Mouse (Mus musculus): ENCODE data around the gene Fthl17b.
A peak's percentile ranks its signal among the peaks of the same experiment; 100 is the strongest.
"Not testable (repeated sequence)": the region's sequence is repeated elsewhere in the genome, so short reads cannot be mapped to it uniquely, and the experiment has no call there.

The Fthl17b gene

GRCm38 (mm10) chrX:8962875-8963274 is at the start of gene Fthl17b:
TSS of gene Fthl17b (minus strand) at chrX:8962975.
- DNase-seq, result not testable (repeated sequence)

- DNase-seq, result not testable (repeated sequence)
These were observed 23.9 kb upstream of the Fthl17b start, which contains the start of gene Fthl17d for GRCm38 (mm10) chrX:8986655-8987054. TSS of gene Fthl17d (minus strand) at chrX:8986755.

GRCm38 (mm10) chrX:8976459-8976858 is 13.7 kb upstream of the Fthl17b start, which contains the start of gene Fthl17c:
TSS of gene Fthl17c (minus strand) at chrX:8976559.
- DNase-seq, result not testable (repeated sequence)

- DNase-seq, result not testable (repeated sequence)
These were observed 1.8 kb upstream of the Fthl17b start for GRCm38 (mm10) chrX:8964618-8965017.

- DNase-seq, result peak; percentile 79
These were observed 14.5 kb downstream of the Fthl17b start for GRCm38 (mm10) chrX:8948130-8948805.

GRCm38 (mm10) chrX:8944041-8944440 is 18.7 kb downstream of the Fthl17b start:
- no peak for DNase-seq

GRCm38 (mm10) chrX:8927308-8927707 is 35.5 kb downstream of the Fthl17b start:
- DNase-seq, result peak; percentile 11

- DNase-seq, result no peak
These were observed 40.8 kb downstream of the Fthl17b start for GRCm38 (mm10) chrX:8921813-8922607.

GRCm38 (mm10) chrX:8921080-8921479 is 41.7 kb downstream of the Fthl17b start:
- DNase-seq, result no peak

Measured in embryo, embryonic 11 days (tissue).